Mouse (Mus musculus): ENCODE measurements around the gene Slc18a3. TPM values are rescaled to one million over a fixed set of nuclear protein-coding genes. Genes with fewer than 3 reads are reported as not detected.

Slc18a3 gene
- polyA plus RNA-seq, 2 experiments from 2014 or later, result not detected

- ATAC-seq, result no peak
These were observed 12.1 kb downstream of the Slc18a3 start for GRCm38 (mm10) chr14:32452552-32452951.

- no peak for ATAC-seq
These were observed 17.7 kb downstream of the Slc18a3 start for GRCm38 (mm10) chr14:32446989-32447388.

GRCm38 (mm10) chr14:32443446-32443845 is 21.2 kb downstream of the Slc18a3 start:
- ATAC-seq, result no peak

- ATAC-seq, result no peak
These were observed 24.9 kb downstream of the Slc18a3 start for GRCm38 (mm10) chr14:32439744-32440143.

GRCm38 (mm10) chr14:32439316-32439715 is 25.3 kb downstream of the Slc18a3 start:
- ATAC-seq, result no peak

GRCm38 (mm10) chr14:32437352-32437793 is 27.3 kb downstream of the Slc18a3 start:
- ATAC-seq, result no peak

- ATAC-seq, result no peak
These were observed 35.5 kb downstream of the Slc18a3 start for GRCm38 (mm10) chr14:32429030-32429602.

GRCm38 (mm10) chr14:32423946-32424345 is 40.7 kb downstream of the Slc18a3 start:
- ATAC-seq, result no peak

- ATAC-seq, result no peak
These were observed 45.9 kb downstream of the Slc18a3 start for GRCm38 (mm10) chr14:32418747-32419146.

Other genes starting within 250 kb of the Slc18a3 start
- under 1 TPM in 1 of 2 experiments, not detected in 1; 0.09 TPM for gene Ogdhl, start 142.8 kb downstream of the Slc18a3 start, polyA plus RNA-seq (2017; shearing (Covaris generic))
- not detected for gene 1700024G13Rik, start 76.5 kb downstream of the Slc18a3 start, polyA plus RNA-seq (2017; shearing (Covaris generic))
- gene Chat, start 1.1 kb upstream of the Slc18a3 start, polyA plus RNA-seq (2017; shearing (Covaris generic)), result not detected
- gene Ercc6, start 48.7 kb upstream of the Slc18a3 start, polyA plus RNA-seq (2017; shearing (Covaris generic)), result 1 to 10 TPM; 6.7 to 7.3 TPM
- gene Prrxl1, start 134.6 kb upstream of the Slc18a3 start, polyA plus RNA-seq (2017; shearing (Covaris generic)), result not detected
- not detected for gene 3425401B19Rik, start 220.4 kb upstream of the Slc18a3 start, polyA plus RNA-seq (2017; shearing (Covaris generic))